Mouse (Mus musculus): ENCODE results near the gene Mansc4.

GRCm38 (mm10) chr6:147032303-147032925 lies 54.4 kb downstream of the Mansc4 start, which contains the start of gene Rep15:
- TF ChIP-seq CTCF (IDR thresholded peaks at IDR 0.05; ENCODE audit: borderline replicate concordance, insufficient read depth, low read depth, low read length) = no peak
- TF ChIP-seq POLR2A (IDR thresholded peaks at IDR 0.05; ENCODE audit: borderline replicate concordance, insufficient read depth, low read length) = no peak
